Mouse (Mus musculus): ENCODE results near the gene Tex29. TPM values are rescaled to one million over a fixed set of nuclear protein-coding genes. Genes with fewer than 3 reads are reported as not detected.

Gene Tex29
- total and polyA plus RNA-seq, 3 experiments, result not detected

DNA sequence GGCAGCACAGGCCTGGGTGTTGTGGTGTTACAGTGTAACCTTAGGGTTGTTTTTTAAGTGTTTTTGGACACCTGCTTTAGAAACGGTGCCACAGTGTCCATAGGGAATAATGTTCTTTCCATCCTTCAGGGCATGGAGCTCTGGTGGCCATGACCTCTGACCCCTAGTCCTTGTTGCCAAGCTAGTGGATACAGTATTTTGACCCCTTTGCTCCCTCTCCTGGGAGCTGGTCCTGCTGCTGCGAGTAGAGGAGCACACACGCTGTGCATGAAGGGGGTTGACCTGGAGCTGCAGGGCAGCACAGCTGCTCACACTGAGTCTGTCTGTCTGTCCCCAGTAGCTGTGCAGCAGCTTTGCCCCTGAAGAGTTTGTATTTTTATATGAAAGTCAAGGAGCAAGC, 14.5 kb upstream of the Tex29 start:
- no peak for DNase-seq (ENCODE audit: low read depth, low spot score)
- TF ChIP-seq POLR2AphosphoS2 (IDR thresholded peaks at IDR 0.05; ENCODE audit: low read length) (no peak), NELFE (IDR thresholded peaks at IDR 0.05; ENCODE audit: low read depth, low read length) (no peak), MAX (IDR thresholded peaks at IDR 0.05; ENCODE audit: low read length) (no peak), E2F4 (IDR thresholded peaks at IDR 0.05; ENCODE audit: borderline replicate concordance, low read depth, low read length) (no peak), MYC (IDR thresholded peaks at IDR 0.05; ENCODE audit: low read depth, low read length) (no peak), MAFK (IDR thresholded peaks at IDR 0.05; ENCODE audit: borderline replicate concordance, low read depth, low read length) (no peak), MAZ (IDR thresholded peaks at IDR 0.05; ENCODE audit: low read depth, low read length) (no peak), RAD21 (IDR thresholded peaks at IDR 0.05; ENCODE audit: low read depth, low read length) (no peak), ELF1 (IDR thresholded peaks at IDR 0.05; ENCODE audit: low read depth, low read length) (no peak), JUND (IDR thresholded peaks at IDR 0.05; ENCODE audit: low read depth, low read length) (no peak), CHD1 (IDR thresholded peaks at IDR 0.05; ENCODE audit: low read depth, low read length) (no peak), HCFC1 (IDR thresholded peaks at IDR 0.05; ENCODE audit: low read depth, low read length) (no peak), MXI1 (IDR thresholded peaks at IDR 0.05; ENCODE audit: low read depth, low read length) (no peak), ZKSCAN1 (IDR thresholded peaks at IDR 0.05; ENCODE audit: low read depth, low read length) (no peak), MYB (IDR thresholded peaks at IDR 0.05; ENCODE audit: low read depth, low read length) (no peak), USF1 (IDR thresholded peaks at IDR 0.05; ENCODE audit: low read depth, low read length) (no peak), TCF12 (IDR thresholded peaks at IDR 0.05; ENCODE audit: low read depth, low read length) (no peak), NRF1 (IDR thresholded peaks at IDR 0.05; ENCODE audit: insufficient read depth, low read depth, low read length, poor library complexity, severe bottlenecking) (no peak), POLR2AphosphoS5 (IDR thresholded peaks at IDR 0.05; ENCODE audit: borderline replicate concordance, low read depth, low read length) (no peak)
- Histone ChIP-seq H3K4me3 (ENCODE audit: control insufficient read depth in 1 of 2, insufficient read depth in 1 of 2, low read depth in 2 of 2, low read length in 2 of 2) (no peak overlapping the region), H3K9me3 (replicated peaks; ENCODE audit: insufficient read depth, low read length) (no peaks in the 10 kb centered on the region), H3K27ac (ENCODE audit: control insufficient read depth, low read depth, low read length) (no peak overlapping the region), H3K27me3 (ENCODE audit: control insufficient read depth in 1 of 2, insufficient read depth in 2 of 2, low read length in 2 of 2) (no peaks in the 10 kb centered on the region), H3K4me1 (ENCODE audit: control insufficient read depth in 1 of 2, insufficient read depth in 2 of 2, low read length in 2 of 2) (no peaks in the 10 kb centered on the region), H3K36me3 (ENCODE audit: control insufficient read depth in 1 of 2, insufficient read depth in 2 of 2, low read length in 2 of 2) (no peaks in the 10 kb centered on the region; a peak in 1 of 4 replicates), H3K79me2 (ENCODE audit: control insufficient read depth, insufficient read depth, low read length, poor library complexity) (no peaks in the 10 kb centered on the region), H3K9ac (ENCODE audit: control insufficient read depth, low read depth, low read length, poor library complexity, severe bottlenecking) (no peak overlapping the region)

DNA sequence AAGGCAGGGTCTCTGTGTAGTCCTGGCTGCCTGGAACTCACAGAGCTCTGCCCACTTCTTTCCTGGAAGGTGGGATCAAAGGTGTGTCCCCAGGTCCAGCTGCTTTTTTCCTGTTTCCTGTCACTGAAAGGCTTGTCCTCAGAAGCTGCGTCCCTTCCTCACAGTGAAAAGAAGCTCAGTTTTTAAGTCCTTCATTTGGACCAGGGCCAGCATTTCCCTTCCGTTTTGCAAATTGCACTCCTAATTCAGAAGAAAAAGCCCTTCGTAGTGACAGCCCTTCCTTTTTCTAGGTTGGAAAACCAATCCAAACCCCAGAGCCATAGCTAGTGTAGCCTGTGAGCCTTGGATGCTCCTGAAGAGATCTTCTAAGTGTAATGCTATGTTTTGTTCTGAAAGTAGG, 13.0 kb upstream of the Tex29 start:
- Histone ChIP-seq H3K4me1 (ENCODE audit: control insufficient read depth in 1 of 2, insufficient read depth in 2 of 2, low read length in 2 of 2) (peaks cover 0 to 6% of the 10 kb centered on the region in 2 experiments; a peak in 1 of 4 replicates), H3K27me3 (ENCODE audit: control insufficient read depth in 1 of 2, insufficient read depth in 2 of 2, low read length in 2 of 2) (no peaks in the 10 kb centered on the region), H3K36me3 (ENCODE audit: control insufficient read depth in 1 of 2, insufficient read depth in 2 of 2, low read length in 2 of 2) (peaks cover 0 to 2% of the 10 kb centered on the region in 2 experiments; a peak in 2 of 4 replicates), H3K9me3 (replicated peaks; ENCODE audit: insufficient read depth, low read length) (no peaks in the 10 kb centered on the region), H3K79me2 (ENCODE audit: control insufficient read depth, insufficient read depth, low read length, poor library complexity) (no peaks in the 10 kb centered on the region), H3K4me3 (ENCODE audit: control insufficient read depth in 1 of 2, insufficient read depth in 1 of 2, low read depth in 2 of 2, low read length in 2 of 2) (no peak overlapping the region), H3K9ac (ENCODE audit: control insufficient read depth, low read depth, low read length, poor library complexity, severe bottlenecking) (no peak overlapping the region), H3K27ac (ENCODE audit: control insufficient read depth, low read depth, low read length) (no peak overlapping the region)
- TF ChIP-seq CHD1 (IDR thresholded peaks at IDR 0.05; ENCODE audit: low read depth, low read length) (no peak), MAFK (IDR thresholded peaks at IDR 0.05; ENCODE audit: borderline replicate concordance, low read depth, low read length) (no peak), GABPA (IDR thresholded peaks at IDR 0.05; ENCODE audit: low read depth, low read length) (no peak), UBTF (IDR thresholded peaks at IDR 0.05; ENCODE audit: borderline replicate concordance, insufficient read depth, low read depth, low read length) (no peak), MYC (IDR thresholded peaks at IDR 0.05; ENCODE audit: low read depth, low read length) (no peak), MEF2A (IDR thresholded peaks at IDR 0.05; ENCODE audit: extremely low read depth, insufficient replicate concordance, low read depth, low read length, poor library complexity, severe bottlenecking) (no peak), ZMIZ1 (IDR thresholded peaks at IDR 0.05; ENCODE audit: low read depth, low read length) (no peak), SIN3A (IDR thresholded peaks at IDR 0.05; ENCODE audit: low read length) (no peak), MYB (IDR thresholded peaks at IDR 0.05; ENCODE audit: low read depth, low read length) (no peak), GATA1 (IDR thresholded peaks at IDR 0.05; ENCODE audit: low read depth, low read length) (no peak), ZNF384 (IDR thresholded peaks at IDR 0.05; ENCODE audit: low read depth, low read length) (no peak), ZC3H11A (IDR thresholded peaks at IDR 0.05; ENCODE audit: low read depth, low read length) (no peak), MAX (IDR thresholded peaks at IDR 0.05; ENCODE audit: low read length) (no peak), EP300 (IDR thresholded peaks at IDR 0.05; ENCODE audit: low read depth in 1 of 2, low read length in 2 of 2) (no peak), NRF1 (IDR thresholded peaks at IDR 0.05; ENCODE audit: insufficient read depth, low read depth, low read length, poor library complexity, severe bottlenecking) (no peak), POLR2AphosphoS2 (IDR thresholded peaks at IDR 0.05; ENCODE audit: low read length) (no peak), SMC3 (IDR thresholded peaks at IDR 0.05; ENCODE audit: low read depth, low read length) (no peak)
- no peak for DNase-seq (ENCODE audit: low read depth, low spot score)

Data from MEL (cell line).